Mouse (Mus musculus): Measurements from ENCODE around the gene Gm10277. TPM values are rescaled to one million over a fixed set of nuclear protein-coding genes. Genes with fewer than 3 reads are reported as not detected.
A peak's percentile ranks its signal among the peaks of the same experiment; 100 is the strongest.

Gene Gm10277
- 1.8 TPM in 2 replicates for polyA plus RNA-seq (2015; fragmentation: Nextera tagmentation; extraction: Ambion mirVana)

- WGBS: 76% methylated on average over 5 of the region's 5 CpGs
- H3K9me3 ChIP-seq: no peaks in the 10 kb centered on the region
- H3K4me2 ChIP-seq: no peak within 1 kb of the TSS
- no peak within 1 kb of the TSS for H3K27ac ChIP-seq
- no peak within 1 kb of the TSS for H3K9ac ChIP-seq
- no peak for ATAC-seq (ENCODE audit: insufficient number of reproducible peaks, insufficient read depth, low FRiP score, low TSS enrichment, low read depth)
- peaks cover 65% of the 10 kb centered on the region for H3K4me1 ChIP-seq
- no peaks in the 10 kb centered on the region for H3K36me3 ChIP-seq
- H3K4me3 ChIP-seq: no peak within 1 kb of the TSS
- H3K27me3 ChIP-seq: no peaks in the 10 kb centered on the region
These were observed at the start of gene Gm10277 for GRCm38 (mm10) chr11:77787707-77788106. Gene Gm10277 (minus strand): TSS chr11:77787747.

GRCm38 (mm10) chr11:77836751-77837150 is 49.2 kb upstream of the Gm10277 start:
- Histone ChIP-seq H3K9ac (no peak overlapping the region), H3K36me3 (peaks cover 78% of the 10 kb centered on the region), H3K27me3 (no peaks in the 10 kb centered on the region), H3K9me3 (no peaks in the 10 kb centered on the region), H3K4me1 (0 out of 2 replicates have a peak, but pooled peaks cover 4% of the 10 kb centered on the region), H3K27ac (no peak overlapping the region), H3K4me2 (no peak overlapping the region), H3K4me3 (no peak overlapping the region)
- WGBS: 66% methylated on average over 4 of the region's 4 CpGs
- no peak for ATAC-seq (ENCODE audit: insufficient number of reproducible peaks, insufficient read depth, low FRiP score, low TSS enrichment, low read depth)

- Histone ChIP-seq H3K4me1 (0 out of 2 replicates have a peak, but pooled peaks cover 4% of the 10 kb centered on the region), H3K9ac (no peak overlapping the region), H3K4me2 (no peak overlapping the region), H3K36me3 (peaks cover 74% of the 10 kb centered on the region), H3K27ac (no peak overlapping the region), H3K4me3 (no peak overlapping the region), H3K27me3 (no peaks in the 10 kb centered on the region), H3K9me3 (no peaks in the 10 kb centered on the region)
- no peak for ATAC-seq (ENCODE audit: insufficient number of reproducible peaks, insufficient read depth, low FRiP score, low TSS enrichment, low read depth)
- 70% methylated on average over 5 of the region's 5 CpGs for WGBS
These were observed 48.7 kb upstream of the Gm10277 start for GRCm38 (mm10) chr11:77836290-77836689.

- Histone ChIP-seq H3K36me3 (peaks cover 72% of the 10 kb centered on the region), H3K27me3 (no peaks in the 10 kb centered on the region), H3K9ac (no peak overlapping the region), H3K4me1 (0 out of 2 replicates have a peak, but pooled peaks cover 4% of the 10 kb centered on the region), H3K4me2 (no peak overlapping the region), H3K9me3 (no peaks in the 10 kb centered on the region), H3K27ac (no peak overlapping the region), H3K4me3 (no peak overlapping the region)
- 85% methylated on average over 3 of the region's 3 CpGs for WGBS
- no peak for ATAC-seq (ENCODE audit: insufficient number of reproducible peaks, insufficient read depth, low FRiP score, low TSS enrichment, low read depth)
These were observed 47.6 kb upstream of the Gm10277 start for GRCm38 (mm10) chr11:77835109-77835508.

- Histone ChIP-seq H3K27ac (no peak overlapping the region), H3K9ac (no peak overlapping the region), H3K36me3 (peaks cover 87% of the 10 kb centered on the region), H3K27me3 (no peaks in the 10 kb centered on the region), H3K9me3 (no peaks in the 10 kb centered on the region), H3K4me1 (0 out of 2 replicates have a peak, but pooled peaks cover 4% of the 10 kb centered on the region), H3K4me2 (no peak overlapping the region), H3K4me3 (no peak overlapping the region)
- WGBS: 88% methylated on average over 4 of the region's 4 CpGs
- ATAC-seq (ENCODE audit: insufficient number of reproducible peaks, insufficient read depth, low FRiP score, low TSS enrichment, low read depth): no peak
These were observed 45.0 kb upstream of the Gm10277 start for GRCm38 (mm10) chr11:77832541-77832940.

- no peak for ATAC-seq (ENCODE audit: insufficient number of reproducible peaks, insufficient read depth, low FRiP score, low TSS enrichment, low read depth)
- WGBS: 57% methylated on average over 7 of the region's 7 CpGs
- 0 out of 2 replicates have a peak, but pooled peaks cover 4% of the 10 kb centered on the region for H3K4me1 ChIP-seq
These were observed 43.3 kb upstream of the Gm10277 start for GRCm38 (mm10) chr11:77830875-77831274.

GRCm38 (mm10) chr11:77829043-77829841 is 41.7 kb upstream of the Gm10277 start:
- Histone ChIP-seq H3K9me3 (no peaks in the 10 kb centered on the region), H3K36me3 (peaks cover 67% of the 10 kb centered on the region), H3K27me3 (no peaks in the 10 kb centered on the region), H3K4me2 (no peak overlapping the region), H3K27ac (no peak overlapping the region), H3K9ac (peak overlapping the region; percentile 17; the same call in 1 of the 2 replicates), H3K4me3 (no peak overlapping the region), H3K4me1 (0 out of 2 replicates have a peak, but pooled peaks cover 4% of the 10 kb centered on the region)
- no peak for ATAC-seq (ENCODE audit: insufficient number of reproducible peaks, insufficient read depth, low FRiP score, low TSS enrichment, low read depth)
- 87% methylated on average over 23 of the region's 23 CpGs for WGBS

More at GRCm38 (mm10) chr11:77830875-77831274, 43.3 kb upstream of the Gm10277 start:
- Histone ChIP-seq H3K36me3 (peaks cover 72% of the 10 kb centered on the region), H3K4me2 (no peak overlapping the region), H3K27ac (no peak overlapping the region), H3K4me3 (no peak overlapping the region), H3K27me3 (no peaks in the 10 kb centered on the region), H3K9ac (no peak overlapping the region), H3K9me3 (no peaks in the 10 kb centered on the region)

GRCm38 (mm10) chr11:77828163-77828562 is 40.6 kb upstream of the Gm10277 start:
- Histone ChIP-seq H3K4me1 (peaks cover 4% of the 10 kb centered on the region; the same call in 1 of the 2 replicates), H3K4me3 (no peak overlapping the region), H3K9ac (no peak overlapping the region), H3K27ac (no peak overlapping the region), H3K36me3 (peaks cover 70% of the 10 kb centered on the region), H3K4me2 (no peak overlapping the region), H3K9me3 (no peaks in the 10 kb centered on the region), H3K27me3 (no peaks in the 10 kb centered on the region)
- WGBS: 88% methylated on average over 5 of the region's 5 CpGs
- no peak for ATAC-seq (ENCODE audit: insufficient number of reproducible peaks, insufficient read depth, low FRiP score, low TSS enrichment, low read depth)

GRCm38 (mm10) chr11:77827241-77827995 is 39.9 kb upstream of the Gm10277 start:
- Histone ChIP-seq H3K4me3 (no peak overlapping the region), H3K27ac (no peak overlapping the region), H3K9ac (no peak overlapping the region), H3K4me1 (peaks cover 12% of the 10 kb centered on the region; the same call in 1 of the 2 replicates), H3K27me3 (no peaks in the 10 kb centered on the region), H3K4me2 (no peak overlapping the region), H3K36me3 (peaks cover 63% of the 10 kb centered on the region), H3K9me3 (no peaks in the 10 kb centered on the region)
- ATAC-seq (ENCODE audit: insufficient number of reproducible peaks, insufficient read depth, low FRiP score, low TSS enrichment, low read depth): no peak
- WGBS: 54% methylated on average over 18 of the region's 18 CpGs

- Histone ChIP-seq H3K4me2 (no peak overlapping the region), H3K27ac (0 out of 2 replicates have a peak overlapping the region, but pooled peaks have one; percentile 2), H3K4me3 (no peak overlapping the region), H3K36me3 (peaks cover 62% of the 10 kb centered on the region), H3K9me3 (no peaks in the 10 kb centered on the region), H3K9ac (no peak overlapping the region), H3K27me3 (no peaks in the 10 kb centered on the region), H3K4me1 (peaks cover 13% of the 10 kb centered on the region; the same call in 1 of the 2 replicates)
- no peak for ATAC-seq (ENCODE audit: insufficient number of reproducible peaks, insufficient read depth, low FRiP score, low TSS enrichment, low read depth)
- WGBS: 43% methylated on average over 3 of the region's 3 CpGs
These were observed 38.8 kb upstream of the Gm10277 start for GRCm38 (mm10) chr11:77826311-77826710.

- 0 out of 2 replicates have a peak overlapping the region, but pooled peaks have one; percentile 2 for H3K27ac ChIP-seq
- H3K4me1 ChIP-seq: peaks cover 13% of the 10 kb centered on the region; the same call in 1 of the 2 replicates
- peaks cover 64% of the 10 kb centered on the region for H3K36me3 ChIP-seq
- ATAC-seq (ENCODE audit: insufficient number of reproducible peaks, insufficient read depth, low FRiP score, low TSS enrichment, low read depth): no peak
- H3K4me2 ChIP-seq: no peak overlapping the region
- under 1% methylated on average over 5 of the region's 5 CpGs for WGBS
- no peaks in the 10 kb centered on the region for H3K9me3 ChIP-seq
- no peak overlapping the region for H3K4me3 ChIP-seq
- H3K27me3 ChIP-seq: no peaks in the 10 kb centered on the region
- H3K9ac ChIP-seq: no peak overlapping the region
These were observed 38.3 kb upstream of the Gm10277 start for GRCm38 (mm10) chr11:77825853-77826252.
